Mouse (Mus musculus) heart, embryonic 12.5 days (tissue): ENCODE data around the gene Tmem179. TPM values are rescaled to one million over a fixed set of nuclear protein-coding genes. Genes with fewer than 3 reads are reported as not detected.

Experiments
- ATAC-seq: fragments of 200-750 bp; cut with Nextera tagmentation; 2 replicates; pipeline ENCODE4 v1.8.0; 2017; ENCODE audit warnings: moderate TSS enrichment, moderate library complexity; ENCODE audit not compliant: insufficient number of reproducible peaks, low FRiP score
- H3K27ac ChIP-seq: fragments of 300-500 bp; sonication (generic); 2 replicates; pipeline ENCODE4 v1.5.1; 2016; ENCODE audit warnings: mild to moderate bottlenecking, moderate library complexity; ENCODE audit not compliant: poor library complexity, severe bottlenecking
- H3K27me3 ChIP-seq: fragments of 300-500 bp; sonication (generic); replicated peaks from 2 replicates; pipeline ENCODE4 v1.6.1; 2016; ENCODE audit warnings: mild to moderate bottlenecking, moderate library complexity
- H3K36me3 ChIP-seq: fragments of 300-500 bp; sonication (generic); 2 replicates; pipeline ENCODE4 v1.6.1; 2016; ENCODE audit warnings: mild to moderate bottlenecking, moderate library complexity
- H3K4me1 ChIP-seq: fragments of 300-500 bp; sonication (generic); replicated peaks from 2 replicates; pipeline ENCODE4 v1.6.1; 2016; ENCODE audit warnings: mild to moderate bottlenecking
- H3K4me2 ChIP-seq: fragments of 300-500 bp; sonication (generic); 2 replicates; pipeline ENCODE4 v1.6.1; 2016; ENCODE audit warnings: mild to moderate bottlenecking, moderate library complexity
- H3K4me3 ChIP-seq: fragments of 300-500 bp; sonication (generic); 2 replicates; pipeline ENCODE4 v1.5.1; 2016; ENCODE audit warnings: mild to moderate bottlenecking
- H3K9ac ChIP-seq: fragments of 300-500 bp; sonication (generic); 2 replicates; pipeline ENCODE4 v1.6.1; 2016; ENCODE audit warnings: mild to moderate bottlenecking, moderate library complexity
- H3K9me3 ChIP-seq: fragments of 300-500 bp; sonication (generic); replicated peaks from 2 replicates; pipeline ENCODE4 v1.6.1; 2016; ENCODE audit warnings: mild to moderate bottlenecking, moderate library complexity
- WGBS: fragments of 180-500 bp; shearing (Covaris S2); methylation state at CpG from one replicate; pipeline ENCODE4 v1.1.7; 2016; 5-methylcytosine and 5-hydroxymethylcytosine counted together
- polyA plus RNA-seq: library from polyadenylated mRNA; unstranded; fragments of >200 nt; fragmentation: Nextera tagmentation; extraction: Ambion mirVana; gene quantifications from 2 replicates; pipeline ENCODE4 v1.2.1, GENCODE M21; 2016

Gene Tmem179
- polyA plus RNA-seq, 1 experiment from 2014 or later, result 0.88 TPM

DNA sequence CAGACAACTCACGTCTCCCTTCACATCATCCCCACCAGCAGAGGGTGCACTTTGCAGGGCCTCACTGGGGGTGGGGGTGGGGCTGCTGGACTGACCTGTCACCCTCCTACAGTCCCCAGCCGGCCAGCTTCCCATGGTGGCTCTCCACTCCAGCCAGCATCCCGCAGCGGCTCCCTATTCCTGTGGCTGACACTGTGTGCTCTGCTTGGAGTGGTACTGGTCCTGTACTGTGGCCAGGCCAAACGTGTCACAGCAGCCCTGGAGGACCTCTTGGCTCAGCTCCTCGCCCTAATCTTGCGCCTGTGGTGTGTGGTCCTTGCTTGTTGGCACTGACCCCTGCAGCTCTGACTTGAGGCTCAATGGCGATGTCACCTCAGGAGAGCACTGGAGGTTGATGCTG is 18.8 kb downstream of the Tmem179 start:
- ATAC-seq, result no peak
- Histone ChIP-seq H3K27ac (no peak overlapping the region), H3K4me3 (no peak overlapping the region), H3K9ac (no peak overlapping the region), H3K9me3 (no peaks in the 10 kb centered on the region), H3K4me2 (no peak overlapping the region), H3K36me3 (no peaks in the 10 kb centered on the region), H3K27me3 (peaks cover 27% of the 10 kb centered on the region; the same call in 1 of the 2 replicates), H3K4me1 (peaks cover 25% of the 10 kb centered on the region)
- 65% methylated on average over 8 of the region's 8 CpGs for WGBS

DNA sequence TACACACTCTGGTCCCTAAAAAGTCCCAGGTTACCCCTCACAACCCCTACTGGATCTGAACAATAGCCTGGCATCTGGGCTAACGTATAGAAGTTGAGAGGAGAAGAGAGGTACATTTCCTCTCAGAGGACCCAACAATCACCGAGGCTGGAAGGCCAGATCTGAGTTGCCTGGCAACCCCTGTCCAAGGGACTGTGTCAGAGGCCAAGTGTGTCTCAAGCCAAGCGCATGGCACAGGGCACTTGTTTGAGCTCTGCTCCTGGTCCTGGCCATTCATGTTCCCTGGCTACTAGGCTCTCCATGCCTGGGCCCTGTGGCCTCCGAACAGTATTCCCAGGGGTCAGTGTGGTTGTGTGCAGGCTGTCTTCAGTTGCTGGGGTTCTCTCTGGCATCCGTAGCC is 20.4 kb downstream of the Tmem179 start:
- no peak overlapping the region for H3K27ac ChIP-seq
- no peak for ATAC-seq
- WGBS, result 75% methylated on average over 5 of the region's 5 CpGs

DNA sequence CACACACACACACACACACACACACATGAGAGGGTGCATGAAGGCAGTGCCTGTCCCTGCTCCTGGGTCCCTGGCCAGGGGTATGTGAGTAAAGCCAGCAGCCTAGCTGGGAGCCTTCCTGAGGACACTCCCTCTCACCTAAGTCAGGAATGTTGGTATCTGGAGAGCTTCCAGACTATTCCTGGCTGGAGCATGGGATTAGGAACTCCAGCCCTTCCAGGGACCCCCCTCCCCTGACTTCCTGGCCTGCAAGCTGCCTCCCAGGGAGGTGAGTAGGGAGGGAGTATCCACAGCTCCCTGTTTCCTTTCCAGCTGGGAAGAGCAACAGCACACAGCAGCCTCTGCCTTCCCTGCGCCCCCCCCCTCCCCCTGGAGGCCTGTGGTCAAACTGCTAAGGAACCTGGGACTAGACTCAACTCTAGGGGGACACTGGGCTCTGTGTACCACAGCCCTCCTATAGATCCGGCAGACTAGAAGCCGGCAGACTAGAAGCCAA is 26.1 kb downstream of the Tmem179 start:
- Histone ChIP-seq H3K27ac (peak overlapping the region; percentile 97), H3K4me2 (peak overlapping the region; percentile 61), H3K9ac (peak overlapping the region; percentile 53), H3K4me1 (peaks cover 64% of the 10 kb centered on the region), H3K9me3 (no peaks in the 10 kb centered on the region), H3K36me3 (no peaks in the 10 kb centered on the region), H3K27me3 (0 out of 2 replicates have a peak, but pooled peaks cover 8% of the 10 kb centered on the region), H3K4me3 (peak overlapping the region; percentile 31)
- 7% methylated on average over 3 of the region's 3 CpGs for WGBS
- peak; percentile 80 for ATAC-seq

More for the DNA sequence above, 20.4 kb downstream of the Tmem179 start:
- Histone ChIP-seq H3K4me3 (no peak overlapping the region), H3K9me3 (no peaks in the 10 kb centered on the region), H3K4me1 (peaks cover 27% of the 10 kb centered on the region), H3K27me3 (peaks cover 27% of the 10 kb centered on the region; the same call in 1 of the 2 replicates), H3K36me3 (no peaks in the 10 kb centered on the region), H3K4me2 (no peak overlapping the region), H3K9ac (no peak overlapping the region)

DNA sequence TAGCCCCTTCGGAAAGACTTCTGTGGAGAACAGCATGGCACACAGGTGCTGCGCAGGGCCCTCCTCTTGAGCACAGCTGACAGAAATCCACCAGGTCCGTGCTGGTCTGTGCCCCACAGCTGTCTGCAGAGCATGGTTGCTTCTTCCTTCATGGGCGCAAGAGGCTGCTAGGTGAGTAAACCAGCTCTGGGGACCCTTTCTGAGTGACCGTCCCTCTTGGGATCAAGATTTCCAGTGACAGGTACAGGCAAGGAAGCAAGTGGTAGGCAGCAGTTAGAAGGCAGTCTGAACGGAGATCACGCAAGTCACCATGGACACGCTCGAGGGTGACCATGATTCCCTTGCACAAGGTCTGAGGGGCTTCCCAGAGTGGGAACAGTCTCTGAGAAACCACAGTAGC is 27.0 kb downstream of the Tmem179 start:
- no peak overlapping the region for H3K4me2 ChIP-seq
- H3K4me3 ChIP-seq, result no peak overlapping the region
- no peak overlapping the region for H3K9ac ChIP-seq
- H3K27ac ChIP-seq, result peak overlapping the region; percentile 97; the same call in 1 of the 2 replicates
- WGBS, result 90% methylated on average over 9 of the region's 9 CpGs
- H3K27me3 ChIP-seq, result 0 out of 2 replicates have a peak, but pooled peaks cover 8% of the 10 kb centered on the region
- H3K36me3 ChIP-seq, result no peaks in the 10 kb centered on the region
- peaks cover 60% of the 10 kb centered on the region for H3K4me1 ChIP-seq
- ATAC-seq, result no peak
- H3K9me3 ChIP-seq, result no peaks in the 10 kb centered on the region

DNA sequence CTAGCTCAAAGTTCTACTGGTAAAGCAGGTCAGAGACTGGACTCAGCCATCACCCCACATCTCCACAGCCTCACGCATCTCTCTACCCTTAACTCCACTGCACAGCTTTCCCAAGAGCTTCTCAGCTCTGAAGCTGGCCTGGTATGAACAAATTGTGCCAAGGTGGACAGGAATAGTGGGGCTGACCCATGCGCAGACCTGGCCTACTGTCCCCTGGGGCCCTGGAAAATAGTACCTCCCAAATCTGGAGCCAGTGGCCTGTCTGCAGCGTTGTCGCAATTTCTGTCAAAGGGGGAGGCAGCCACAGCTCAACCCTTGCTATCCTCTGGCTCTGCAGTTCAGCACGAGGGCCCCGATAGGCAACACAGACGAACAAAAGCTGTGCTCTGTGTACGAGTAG is 27.4 kb downstream of the Tmem179 start, which contains the start of gene A530016L24Rik:
Gene A530016L24Rik, plus strand, starts transcription at position 315 of the 400 bp plus-strand sequence.
- H3K4me1 ChIP-seq, result peaks cover 60% of the 10 kb centered on the region
- H3K4me2 ChIP-seq, result peak within 1 kb of the TSS; percentile 61
- H3K4me3 ChIP-seq, result no peak within 1 kb of the TSS
- ATAC-seq, result no peak
- H3K27ac ChIP-seq, result peak within 1 kb of the TSS; percentile 97
- no peak within 1 kb of the TSS for H3K9ac ChIP-seq
- no peaks in the 10 kb centered on the region for H3K36me3 ChIP-seq
- no peaks in the 10 kb centered on the region for H3K9me3 ChIP-seq
- 0 out of 2 replicates have a peak, but pooled peaks cover 5% of the 10 kb centered on the region for H3K27me3 ChIP-seq
- WGBS, result 82% methylated on average over 8 of the region's 8 CpGs

DNA sequence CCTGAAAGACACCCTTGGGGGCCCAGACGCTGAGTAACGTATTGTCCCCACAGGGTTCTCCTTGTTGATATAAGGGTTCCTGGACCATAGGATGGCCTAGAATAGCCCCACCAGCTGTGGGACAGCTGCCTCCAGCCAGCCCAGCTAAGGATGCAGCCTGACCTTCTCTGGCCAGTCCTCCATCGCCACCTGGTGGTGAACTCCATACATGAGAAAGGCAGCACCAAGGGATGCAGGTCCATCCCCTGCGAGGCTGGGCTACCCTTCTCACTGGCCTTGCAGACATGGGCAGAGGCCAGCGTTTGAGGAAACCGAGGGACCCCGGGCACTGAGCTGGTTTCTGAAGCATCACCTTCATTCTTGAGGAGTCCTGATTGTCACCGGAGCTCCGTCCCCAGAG is 42.8 kb downstream of the Tmem179 start:
- H3K9me3 ChIP-seq, result no peaks in the 10 kb centered on the region
- peak; percentile 75 for ATAC-seq
- no peak overlapping the region for H3K9ac ChIP-seq
- H3K27ac ChIP-seq, result no peak overlapping the region
- no peak overlapping the region for H3K4me3 ChIP-seq
- no peak overlapping the region for H3K4me2 ChIP-seq
- no peaks in the 10 kb centered on the region for H3K4me1 ChIP-seq
- WGBS, result 18% methylated on average over 9 of the region's 9 CpGs
- H3K36me3 ChIP-seq, result no peaks in the 10 kb centered on the region
- peaks cover 77% of the 10 kb centered on the region for H3K27me3 ChIP-seq

DNA sequence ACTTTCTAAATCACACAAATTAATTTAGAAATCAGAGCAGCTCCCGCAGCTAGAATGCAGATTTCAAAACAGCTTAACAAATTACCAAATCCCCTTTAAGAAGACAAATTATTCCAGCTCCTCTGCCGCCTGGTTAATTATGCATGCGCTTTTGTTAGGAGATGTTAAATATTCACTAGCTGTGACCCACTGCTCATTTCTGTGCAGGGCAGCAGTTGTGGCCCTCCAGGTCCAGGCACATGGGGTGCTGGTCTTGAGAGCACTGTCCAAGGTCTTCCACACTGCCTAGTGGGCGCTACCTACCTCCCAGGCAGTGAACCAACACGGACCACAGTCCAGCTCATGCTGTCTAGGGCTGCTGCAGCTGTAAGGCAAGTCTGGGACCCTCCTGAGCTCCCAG is 46.3 kb downstream of the Tmem179 start:
- Histone ChIP-seq H3K4me2 (no peak overlapping the region), H3K27me3 (peaks cover 56% of the 10 kb centered on the region), H3K36me3 (no peaks in the 10 kb centered on the region), H3K4me3 (no peak overlapping the region), H3K27ac (no peak overlapping the region), H3K9ac (no peak overlapping the region), H3K4me1 (no peaks in the 10 kb centered on the region), H3K9me3 (no peaks in the 10 kb centered on the region)
- WGBS, result 76% methylated on average over 5 of the region's 5 CpGs
- no peak for ATAC-seq

DNA sequence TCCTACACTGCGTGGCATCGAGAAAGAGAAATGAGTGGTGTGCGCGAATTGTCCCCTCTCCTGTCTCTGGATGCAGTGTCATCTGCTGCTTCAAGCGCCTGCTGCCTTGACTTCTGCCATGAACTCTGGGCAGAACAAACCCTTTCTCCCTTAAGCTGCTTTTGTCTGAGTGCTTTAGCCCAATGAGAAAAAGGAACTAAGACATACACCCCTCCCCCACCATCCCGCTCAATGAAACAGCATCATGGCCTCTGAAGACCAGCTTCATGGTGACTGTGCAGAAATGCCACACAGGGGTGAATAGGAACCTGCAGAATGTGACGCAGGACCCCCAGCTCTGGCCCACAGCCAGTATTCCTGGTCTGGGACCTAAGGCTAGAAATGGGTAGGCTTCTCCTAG is 47.2 kb downstream of the Tmem179 start:
- Histone ChIP-seq H3K27me3 (peaks cover 51% of the 10 kb centered on the region), H3K36me3 (no peaks in the 10 kb centered on the region), H3K27ac (no peak overlapping the region), H3K9me3 (no peaks in the 10 kb centered on the region), H3K4me3 (no peak overlapping the region), H3K9ac (no peak overlapping the region), H3K4me2 (no peak overlapping the region), H3K4me1 (no peaks in the 10 kb centered on the region)
- no peak for ATAC-seq
- 94% methylated on average over 7 of the region's 7 CpGs for WGBS

DNA sequence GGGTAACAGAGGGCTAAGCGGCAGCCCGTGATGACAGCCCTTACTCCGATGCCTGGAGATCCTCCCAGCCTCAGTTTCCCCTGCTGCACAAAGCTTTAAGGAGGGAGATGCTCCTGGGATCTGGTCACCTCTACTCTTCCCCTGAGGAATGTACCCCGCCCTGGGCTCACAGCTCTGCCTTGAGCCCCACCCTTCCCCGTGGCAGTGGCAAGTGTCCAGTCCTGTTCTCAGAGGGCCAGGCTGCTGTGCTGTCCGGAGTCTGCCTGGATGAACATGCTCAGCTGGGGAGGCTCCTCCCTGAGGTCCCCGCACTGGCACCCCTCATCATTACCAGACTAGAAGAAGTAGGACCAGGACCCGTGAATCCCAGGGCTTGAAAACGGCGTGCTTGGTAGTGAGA is 49.2 kb downstream of the Tmem179 start:
- H3K27me3 ChIP-seq, result peaks cover 34% of the 10 kb centered on the region
- H3K4me1 ChIP-seq, result no peaks in the 10 kb centered on the region
- H3K9me3 ChIP-seq, result no peaks in the 10 kb centered on the region
- H3K27ac ChIP-seq, result no peak overlapping the region
- WGBS, result 70% methylated on average over 10 of the region's 10 CpGs
- H3K9ac ChIP-seq, result no peak overlapping the region
- ATAC-seq, result no peak
- H3K36me3 ChIP-seq, result no peaks in the 10 kb centered on the region
- no peak overlapping the region for H3K4me2 ChIP-seq
- H3K4me3 ChIP-seq, result no peak overlapping the region

DNA sequence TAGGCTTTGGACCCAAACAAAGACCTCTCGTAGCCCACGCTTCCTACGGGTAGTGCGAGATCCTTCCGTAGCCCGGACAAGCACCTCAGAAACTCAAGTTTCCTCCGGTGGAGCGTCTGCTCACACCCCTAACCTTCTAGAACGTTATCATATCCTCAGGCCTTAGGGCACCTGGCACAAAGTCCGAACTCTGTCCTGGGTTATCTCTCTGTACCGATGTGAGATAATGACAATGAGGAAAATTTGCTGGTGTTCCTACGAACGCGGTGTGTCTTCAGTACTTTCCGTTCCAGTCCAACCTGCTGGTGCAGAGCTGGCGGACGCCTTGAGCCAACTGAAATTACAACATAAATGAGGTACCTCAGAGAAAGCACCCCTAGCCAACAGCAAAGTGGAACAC is 50.6 kb downstream of the Tmem179 start:
- peaks cover 21% of the 10 kb centered on the region for H3K27me3 ChIP-seq
- WGBS, result 79% methylated on average over 17 of the region's 17 CpGs

DNA sequence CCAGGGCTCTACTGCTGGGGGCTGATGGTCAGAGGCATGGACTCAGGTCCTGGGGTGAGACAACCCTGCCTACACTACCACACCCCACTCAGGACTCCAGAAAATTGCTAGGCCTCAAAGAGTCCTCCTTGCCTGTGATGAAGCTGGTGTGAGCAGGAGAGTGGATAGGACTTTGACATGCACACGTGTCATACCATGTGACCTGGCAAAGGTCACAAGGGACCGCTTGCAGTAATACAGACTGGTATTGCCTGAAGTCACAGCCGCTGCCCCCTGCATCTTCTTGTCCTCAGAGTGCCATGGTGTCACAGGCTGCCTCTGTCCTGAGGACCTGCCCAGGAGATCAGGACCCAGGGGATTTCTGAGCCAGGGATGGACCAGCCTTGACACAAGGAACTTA is 52.0 kb downstream of the Tmem179 start:
- Histone ChIP-seq H3K4me3 (no peak overlapping the region), H3K36me3 (no peaks in the 10 kb centered on the region), H3K27ac (no peak overlapping the region)

More for the DNA sequence above, 50.6 kb downstream of the Tmem179 start:
- no peak overlapping the region for H3K9ac ChIP-seq
- H3K4me2 ChIP-seq, result no peak overlapping the region
- no peaks in the 10 kb centered on the region for H3K9me3 ChIP-seq
- no peak overlapping the region for H3K27ac ChIP-seq
- H3K4me3 ChIP-seq, result no peak overlapping the region
- no peak for ATAC-seq
- no peaks in the 10 kb centered on the region for H3K4me1 ChIP-seq
- no peaks in the 10 kb centered on the region for H3K36me3 ChIP-seq

More for the DNA sequence above, 52.0 kb downstream of the Tmem179 start:
- Histone ChIP-seq H3K4me1 (no peaks in the 10 kb centered on the region), H3K4me2 (no peak overlapping the region), H3K9me3 (no peaks in the 10 kb centered on the region), H3K27me3 (peaks cover 22% of the 10 kb centered on the region; the same call in 1 of the 2 replicates), H3K9ac (no peak overlapping the region)
- WGBS, result 72% methylated on average over 3 of the region's 3 CpGs
- no peak for ATAC-seq
